Mouse (Mus musculus) testis, adult 2 months (tissue): ENCODE measurements around the gene Zfp574.

Source experiments
- CTCF ChIP-seq: fragments of 200-500 bp; IDR thresholded peaks from 2 replicates; pipeline ENCODE4 v1.5.1; 2012; ENCODE audit warnings: low read depth, mild to moderate bottlenecking, inconsistent platforms, low read length, moderate library complexity; ENCODE audit not compliant: control insufficient read depth, insufficient read depth, insufficient replicate concordance
- POLR2A ChIP-seq: fragments of 200-500 bp; IDR thresholded peaks from 2 replicates; pipeline ENCODE4 v1.6.1; 2012; ENCODE audit warnings: low read depth, mild to moderate bottlenecking, inconsistent platforms, low read length, moderate library complexity; ENCODE audit not compliant: control insufficient read depth

GRCm38 (mm10) chr7:25084621-25085020, 12.3 kb downstream of the Zfp574 start:
- TF ChIP-seq CTCF (no peak), POLR2A (no peak)
